Mouse (Mus musculus): ENCODE measurements around the gene Rasl10a.
A peak's percentile ranks its signal among the peaks of the same experiment; 100 is the strongest.

The Rasl10a gene

DNA sequence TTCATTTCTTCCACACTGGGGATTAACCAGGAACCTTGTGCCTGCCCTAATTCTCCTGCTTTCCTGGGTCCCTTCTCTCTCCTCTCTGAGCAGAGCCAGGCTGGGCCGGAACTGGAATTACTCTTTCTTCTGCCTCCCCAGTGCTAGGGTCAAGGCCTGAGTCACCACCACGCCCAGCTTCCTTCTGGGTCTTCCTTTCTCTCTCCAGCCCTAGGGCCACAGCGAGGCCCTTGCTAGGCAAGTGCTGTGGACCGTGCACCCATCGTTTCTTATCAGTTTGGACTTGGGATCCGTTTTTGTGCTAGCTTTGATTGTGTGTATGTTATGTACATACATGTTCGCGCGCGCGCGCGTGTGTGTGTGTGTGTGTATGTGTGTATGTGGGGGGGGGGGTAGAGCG is 3.8 kb upstream of the Rasl10a start:
- DNase-seq = no peak

GRCm38 (mm10) chr11:5054874-5055273 is 3.1 kb upstream of the Rasl10a start:
- no peak for DNase-seq

- DNase-seq = peak; percentile 39 to 45
Observed at GRCm38 (mm10) chr11:5055945-5056938, 1.7 kb upstream of the Rasl10a start.

- DNase-seq = no peak
Observed at GRCm38 (mm10) chr11:5057064-5057463, 864 bp upstream of the Rasl10a start.

GRCm38 (mm10) chr11:5057541-5057855 is 430 bp upstream of the Rasl10a start:
- no peak for DNase-seq

DNA sequence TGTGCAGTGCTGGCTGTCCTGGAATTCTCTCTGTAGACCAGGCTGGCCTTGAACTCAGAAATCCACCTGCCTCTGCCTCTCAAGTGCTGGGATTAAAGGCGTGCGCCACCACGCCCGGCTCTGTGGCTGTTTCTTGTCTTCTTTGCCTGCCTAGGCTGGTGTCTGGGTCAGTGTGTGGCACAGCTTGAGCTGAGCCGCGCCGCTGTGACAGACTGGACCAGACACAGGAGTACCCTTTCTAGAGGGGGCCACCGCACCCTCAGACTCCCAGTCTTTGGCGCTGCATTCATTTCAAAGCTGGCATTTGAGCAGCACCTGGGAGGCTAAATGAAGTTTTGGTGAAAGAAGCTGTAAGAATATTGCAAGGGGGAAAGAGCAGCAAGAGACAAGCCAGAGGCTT is 855 bp downstream of the Rasl10a start:
- peak in 1 of 2 experiments; percentile 29 for DNase-seq

DNA sequence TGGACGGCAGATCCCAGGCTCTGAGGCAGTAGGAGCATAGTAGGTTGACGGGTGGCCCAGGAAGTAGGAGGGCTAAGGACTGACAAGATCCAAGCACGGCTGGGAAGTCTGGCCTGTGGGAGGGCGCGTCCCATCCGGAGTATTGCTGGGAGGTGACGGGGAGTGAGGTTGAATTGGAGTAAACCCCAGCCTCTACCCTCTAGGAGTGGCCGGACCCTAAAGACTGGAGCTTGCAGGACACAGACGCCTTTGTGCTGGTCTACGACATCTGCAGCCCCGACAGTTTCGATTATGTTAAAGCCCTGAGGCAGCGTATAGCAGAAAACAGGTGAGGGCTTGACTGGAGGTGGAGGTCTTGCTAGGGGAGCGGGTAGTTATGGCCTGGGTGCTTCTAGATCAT is 1.3 kb downstream of the Rasl10a start:
- peak in 1 of 2 experiments; percentile 41 for DNase-seq

GRCm38 (mm10) chr11:5059704-5060156 is 1.8 kb downstream of the Rasl10a start:
- DNase-seq = peak; percentile 54 to 65

DNA sequence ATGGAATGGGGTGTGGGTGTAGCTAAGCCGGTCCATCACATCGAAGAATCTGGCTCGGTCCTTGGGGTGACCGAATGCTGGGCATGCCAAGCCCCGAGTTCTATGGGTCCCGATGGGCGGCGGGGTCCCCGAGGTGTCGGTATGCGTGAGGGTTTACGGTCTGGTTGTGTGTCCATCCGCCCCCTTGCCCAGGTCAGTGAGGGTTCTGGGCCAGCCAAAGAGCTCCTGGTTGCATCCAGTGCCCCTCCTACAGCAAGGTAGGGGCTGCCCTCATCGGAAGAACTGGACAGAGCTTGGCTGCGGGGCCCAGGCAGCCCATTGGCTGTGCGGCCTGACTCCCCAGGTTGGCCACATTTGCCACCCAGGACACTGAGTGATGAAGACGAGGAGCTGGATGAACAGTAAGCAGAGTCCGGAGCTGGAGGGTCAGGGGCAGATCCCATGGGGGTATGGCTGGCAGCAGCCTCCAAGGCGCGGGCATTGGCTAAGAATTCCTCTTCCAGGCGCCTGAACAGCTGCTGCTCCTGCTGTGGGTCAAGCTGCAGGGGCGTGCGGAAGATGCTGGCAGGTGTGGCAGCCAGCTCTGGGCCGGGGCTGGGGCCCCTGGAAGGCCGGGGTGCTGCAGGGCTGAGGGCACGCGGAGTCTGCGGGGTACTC is 3.0 kb downstream of the Rasl10a start:
- DNase-seq = no peak

GRCm38 (mm10) chr11:5061413-5062139 is 3.6 kb downstream of the Rasl10a start:
- DNase-seq = peak; percentile 93 to 95

DNA sequence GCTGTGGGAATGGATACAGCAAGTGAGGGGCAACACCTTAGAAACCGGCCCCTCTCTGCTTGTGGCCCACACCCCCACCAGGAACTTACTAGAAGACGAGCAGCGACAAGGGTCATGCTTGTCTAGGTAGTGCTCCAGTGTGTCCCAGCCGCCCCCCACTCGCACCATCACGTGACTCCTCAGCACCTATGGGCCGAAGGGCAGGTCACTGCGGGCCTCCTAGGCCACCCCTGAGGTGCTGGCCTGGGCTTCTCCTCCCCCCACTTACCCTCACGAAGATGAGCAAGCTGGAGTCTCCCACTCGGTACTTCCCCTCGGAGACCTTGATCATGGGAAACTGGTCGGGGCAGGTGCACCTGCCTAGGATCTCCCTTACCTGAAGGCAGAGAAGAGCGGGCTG is 4.4 kb downstream of the Rasl10a start:
- peak in 1 of 2 experiments; percentile 30 for DNase-seq

- DNase-seq = no peak
Observed at GRCm38 (mm10) chr11:5062860-5063505, 5.1 kb downstream of the Rasl10a start.

DNA sequence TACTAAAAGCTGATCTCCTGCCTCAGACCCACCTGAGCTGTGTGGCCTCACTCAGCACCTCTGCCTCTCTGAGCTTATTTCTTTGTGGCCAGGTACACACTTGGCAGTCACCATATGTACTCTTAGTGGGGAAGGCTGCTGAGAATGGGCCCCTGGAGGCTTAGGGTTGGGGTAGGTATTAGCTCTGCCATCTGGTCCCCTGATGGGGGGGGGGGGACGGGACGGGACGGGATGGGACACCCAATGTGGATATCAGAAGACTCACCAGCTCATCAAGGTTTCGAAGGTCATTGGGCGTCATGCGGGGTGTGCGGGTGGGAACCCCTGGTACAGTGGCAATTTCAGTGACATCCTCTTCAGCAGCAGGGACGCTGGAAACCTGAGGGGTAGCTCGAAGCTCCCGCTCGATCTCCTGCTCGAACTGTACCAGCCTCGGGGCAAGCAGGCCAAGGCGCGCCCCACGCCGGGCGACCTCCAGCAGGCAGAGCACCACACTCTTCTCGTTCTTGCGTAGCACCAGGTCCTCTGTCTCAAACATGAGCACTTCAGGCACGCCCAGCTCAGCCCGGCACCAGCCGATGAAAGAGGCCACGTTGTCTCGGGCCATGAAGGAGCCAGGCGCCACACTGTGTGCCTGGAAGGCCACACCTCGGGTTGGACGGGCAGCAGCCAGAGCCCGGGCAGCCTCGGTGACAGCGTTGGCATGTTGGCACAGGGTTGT is 5.8 kb downstream of the Rasl10a start:
- DNase-seq = no peak

GRCm38 (mm10) chr11:5064282-5065055 is 6.5 kb downstream of the Rasl10a start:
- DNase-seq = peak in 1 of 2 experiments; percentile 33

GRCm38 (mm10) chr11:5065056-5065821 is 7.3 kb downstream of the Rasl10a start, which contains the start of gene Gas2l1:
Gas2l1 (minus strand) TSS chr11:5065327.
- peak; percentile 95 to 96 for DNase-seq

GRCm38 (mm10) chr11:5067063-5067462 is 9.1 kb downstream of the Rasl10a start:
- DNase-seq = no peak

DNA sequence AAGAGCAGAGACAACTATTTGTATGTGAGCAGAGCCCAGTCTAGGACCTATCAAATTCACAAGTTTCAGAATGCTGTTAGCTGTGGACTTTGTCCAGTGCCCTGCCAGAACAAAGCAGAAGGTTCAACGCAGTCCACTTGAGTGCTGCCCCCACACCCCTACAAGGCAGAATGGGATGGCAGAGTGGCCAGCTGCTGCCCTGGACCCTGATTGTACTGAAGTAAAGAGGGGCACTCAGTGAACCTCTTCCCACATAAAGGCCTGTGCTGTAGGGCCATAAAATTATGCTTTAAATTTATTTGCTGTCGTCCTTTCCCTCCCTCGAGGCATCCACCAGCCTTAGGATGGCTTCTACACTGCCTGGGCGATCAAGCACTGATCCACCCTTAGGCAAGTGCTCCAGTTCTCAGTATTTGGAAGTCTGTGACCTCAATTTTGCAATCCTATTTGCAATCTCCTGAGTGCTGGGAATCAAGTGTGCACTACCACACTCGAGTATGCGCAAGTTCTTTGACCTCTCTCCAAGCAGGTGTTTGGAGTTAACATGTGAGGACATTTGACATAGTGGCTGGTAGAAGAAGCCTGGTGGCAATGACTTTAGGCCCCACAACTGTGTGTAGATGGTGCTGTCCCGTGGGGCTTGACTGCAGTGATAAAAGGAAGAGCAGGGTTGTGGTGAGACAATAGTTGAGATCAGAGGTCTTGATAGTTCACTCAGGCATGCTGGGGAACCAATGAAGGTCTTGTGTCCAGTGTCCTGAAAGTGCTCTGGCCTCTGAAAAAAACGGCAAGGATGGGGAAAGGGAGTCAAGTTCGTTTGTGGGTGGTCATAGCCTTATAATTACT is 10.4 kb downstream of the Rasl10a start:
- DNase-seq = no peak

- peak in 1 of 2 experiments; percentile 46 for DNase-seq
Observed at GRCm38 (mm10) chr11:5074882-5075281, 17.0 kb downstream of the Rasl10a start.

DNA sequence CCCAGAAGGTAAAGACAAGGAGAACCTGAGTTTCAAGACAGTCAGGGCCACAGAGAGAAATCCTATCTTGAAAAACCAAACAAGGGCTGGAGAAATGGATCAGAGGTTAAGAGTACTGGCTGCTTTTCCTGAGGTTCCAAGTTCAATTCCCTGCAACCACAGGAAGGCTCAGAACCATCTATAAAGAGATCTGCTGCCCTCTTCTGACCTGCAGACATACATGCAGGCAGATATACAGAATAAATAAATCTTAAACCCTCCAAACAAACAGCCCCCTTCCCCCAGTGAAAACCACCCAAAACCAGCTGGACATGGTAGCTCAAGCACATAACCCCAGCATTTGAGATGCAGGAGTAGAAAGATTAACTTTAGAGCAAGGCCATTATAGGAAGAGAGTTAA is 17.8 kb downstream of the Rasl10a start:
- no peak for DNase-seq
